Mouse (Mus musculus) stomach, postnatal 0 days (tissue): Measurements from ENCODE around the gene Myo7a.

Experiments used
- CTCF ChIP-seq: IDR thresholded peaks from 2 replicates; pipeline ENCODE4 v1.5.1; 2016; ENCODE audit warnings: antibody characterized with exemption, low read depth, mild to moderate bottlenecking, moderate library complexity
- EP300 ChIP-seq: optimal IDR thresholded peaks from 2 replicates; pipeline ENCODE3; 2016; ENCODE audit warnings: antibody characterized with exemption

- TF ChIP-seq CTCF (no peak), EP300 (no peak)
Observed at GRCm38 (mm10) chr7:98145842-98146446, 26.6 kb upstream of the Myo7a start.
